Mouse (Mus musculus) cortical plate, adult 2 months (tissue): ENCODE measurements around the gene Dab1.

Source experiments
- CTCF ChIP-seq: fragments of 200-500 bp; IDR thresholded peaks from 2 replicates; pipeline ENCODE4 v1.5.1; 2011; ENCODE audit warnings: mild to moderate bottlenecking, control low read depth, low read length; ENCODE audit not compliant: insufficient read depth; ENCODE audit errors: extremely low read depth
- POLR2A ChIP-seq: fragments of 200-500 bp; IDR thresholded peaks from 2 replicates; pipeline ENCODE4 v1.6.1; 2011; ENCODE audit warnings: mild to moderate bottlenecking, low read length, control low read depth; ENCODE audit not compliant: insufficient read depth; ENCODE audit errors: extremely low read depth

DNA sequence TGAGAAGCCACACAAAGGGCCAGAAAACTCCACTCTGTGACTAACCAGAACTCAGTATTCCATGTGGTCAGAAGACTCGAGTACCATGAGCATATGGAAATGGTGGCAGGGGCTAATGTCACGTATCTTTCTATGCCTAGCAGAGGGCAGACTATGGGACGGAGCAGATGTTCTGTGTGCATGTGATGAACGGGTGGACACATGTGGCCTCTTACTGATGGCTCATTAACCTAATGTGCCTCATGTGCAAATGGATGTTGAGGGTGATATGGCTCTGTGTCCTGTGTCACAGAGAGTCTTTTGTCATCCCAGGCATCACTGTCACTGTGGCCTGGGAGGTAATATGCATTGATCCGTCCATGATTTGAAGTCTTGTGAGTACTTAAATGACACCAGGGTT is 1021.5 kb downstream of the Dab1 start:
- TF ChIP-seq CTCF = no peak
- TF ChIP-seq POLR2A = no peak
